Mouse (Mus musculus) A20 (cell line): ENCODE results near the gene Rngtt.
"Not testable (repeated sequence)": the region's sequence is repeated elsewhere in the genome, so short reads cannot be mapped to it uniquely, and the experiment has no call there.

Experiments used
- DNase-seq: peaks from one replicate; pipeline ENCODE4 v3.0.0-alpha.2; 2011; ENCODE audit warnings: low read depth, low spot score

Rngtt gene

DNA sequence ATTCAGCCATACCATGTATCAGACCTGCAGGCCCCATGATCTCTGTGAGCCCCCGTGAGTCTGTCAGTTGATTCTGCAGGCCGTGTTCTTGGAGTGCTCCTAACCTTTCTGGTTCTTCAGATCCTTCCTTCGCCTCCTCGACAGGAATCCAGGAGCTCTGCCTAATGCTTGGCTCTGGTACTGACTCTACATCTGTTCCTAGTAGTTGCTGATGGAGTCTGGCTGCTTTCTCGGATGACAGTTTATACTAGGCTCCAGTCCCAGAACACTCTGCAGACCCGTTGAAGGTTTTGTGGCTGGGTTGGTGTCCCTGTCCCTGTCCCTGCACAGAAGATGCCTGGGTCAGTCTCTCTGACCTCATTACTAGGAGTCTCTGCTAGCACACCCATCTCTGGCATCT is 131.8 kb downstream of the Rngtt start:
- no peak for DNase-seq

DNA sequence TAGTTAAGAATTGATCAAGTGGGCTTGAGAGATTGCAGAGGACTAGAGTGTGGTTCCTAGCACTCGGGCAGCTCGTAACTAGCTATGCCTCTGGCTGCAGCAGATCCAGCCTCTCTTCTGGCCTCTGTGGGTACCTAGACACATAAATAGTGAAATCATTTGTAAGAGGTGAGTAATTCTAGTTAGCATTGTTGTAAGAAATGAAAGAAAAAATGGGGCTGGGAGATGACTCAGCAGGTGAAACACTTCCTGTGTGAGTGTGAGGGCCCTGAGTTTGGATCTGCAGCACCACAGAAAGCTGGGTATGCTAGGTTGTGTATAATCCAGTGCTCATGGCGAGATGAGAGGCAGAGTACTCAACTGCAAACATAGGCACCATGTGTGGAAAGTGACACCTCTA is 136.2 kb downstream of the Rngtt start:
- peak; percentile 11 for DNase-seq

DNA sequence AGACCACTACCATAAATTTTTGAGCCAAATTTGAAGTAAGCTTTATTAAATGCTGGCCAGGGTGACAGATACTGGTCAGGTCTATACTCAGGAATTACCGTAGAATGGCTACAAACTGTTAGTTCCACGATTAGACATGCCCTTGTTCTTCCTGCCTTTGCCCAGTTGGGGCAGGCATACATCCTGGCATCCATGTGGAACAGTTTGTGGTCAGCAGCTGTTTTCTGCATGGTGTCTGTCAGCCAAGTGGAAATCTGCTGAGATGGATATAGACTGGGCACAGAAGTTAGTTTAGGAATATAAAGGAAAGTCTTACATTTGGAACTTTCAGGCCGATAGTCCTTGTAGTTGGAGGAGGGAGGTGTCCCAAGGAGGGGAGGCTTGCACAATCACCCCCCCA is 136.8 kb downstream of the Rngtt start:
- no peak for DNase-seq

DNA sequence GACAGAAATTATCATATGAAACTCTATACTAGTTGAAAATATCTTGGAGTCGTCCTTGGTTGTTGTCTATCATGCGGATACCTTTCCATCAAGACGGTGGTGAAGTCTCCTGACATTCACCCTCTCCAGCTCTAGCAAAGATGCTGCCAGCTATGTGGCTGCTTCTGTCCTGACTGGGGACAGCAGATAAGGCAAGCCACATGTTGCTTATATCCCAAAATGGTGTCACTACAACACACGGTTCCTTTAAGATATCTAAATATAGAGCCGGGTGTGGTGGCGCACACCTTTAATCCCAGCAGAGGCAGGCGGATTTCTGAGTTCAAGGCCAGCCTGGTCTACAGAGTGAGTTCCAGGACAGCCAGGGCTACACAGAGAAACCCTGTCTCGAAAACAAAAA is 140.2 kb downstream of the Rngtt start:
- DNase-seq: not testable (repeated sequence)

DNA sequence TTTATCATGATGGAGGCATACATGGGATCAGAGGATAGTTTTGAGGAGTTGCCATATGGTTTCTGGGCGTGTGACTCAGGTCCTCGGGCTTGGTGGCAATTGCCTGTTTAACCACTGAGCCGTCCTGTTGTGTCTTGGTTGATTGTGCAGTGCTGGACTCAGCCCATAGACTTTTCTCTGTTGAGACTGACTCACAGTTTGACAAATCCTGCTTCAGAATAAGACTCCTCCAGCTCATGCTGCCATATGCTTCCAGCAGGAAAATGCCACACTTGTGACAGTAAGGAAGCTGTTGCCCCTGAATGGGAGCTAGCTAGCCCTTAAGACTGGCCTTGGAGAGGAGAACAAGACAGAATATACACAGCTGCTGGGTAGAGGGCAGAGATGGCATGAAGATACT is 149.7 kb downstream of the Rngtt start:
- no peak for DNase-seq

DNA sequence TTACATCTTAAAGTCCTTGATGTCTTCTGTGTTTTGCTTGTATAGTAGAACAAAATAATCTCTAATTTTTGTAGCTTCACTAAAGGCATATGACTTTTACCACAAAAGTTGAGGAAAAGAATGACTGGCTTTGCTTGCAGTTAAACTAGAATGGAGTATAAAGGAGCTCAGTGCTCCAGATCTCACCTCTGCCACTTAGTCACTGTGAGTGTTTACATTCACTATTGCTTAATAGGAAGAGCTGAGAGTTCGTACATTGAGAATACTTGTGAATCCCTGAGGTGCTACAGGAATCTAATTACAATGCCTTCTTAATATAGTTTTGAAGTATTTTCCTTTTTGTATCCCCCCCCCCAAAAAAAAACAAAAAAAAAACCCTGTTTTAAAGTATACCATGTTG is 154.3 kb downstream of the Rngtt start:
- DNase-seq: no peak

DNA sequence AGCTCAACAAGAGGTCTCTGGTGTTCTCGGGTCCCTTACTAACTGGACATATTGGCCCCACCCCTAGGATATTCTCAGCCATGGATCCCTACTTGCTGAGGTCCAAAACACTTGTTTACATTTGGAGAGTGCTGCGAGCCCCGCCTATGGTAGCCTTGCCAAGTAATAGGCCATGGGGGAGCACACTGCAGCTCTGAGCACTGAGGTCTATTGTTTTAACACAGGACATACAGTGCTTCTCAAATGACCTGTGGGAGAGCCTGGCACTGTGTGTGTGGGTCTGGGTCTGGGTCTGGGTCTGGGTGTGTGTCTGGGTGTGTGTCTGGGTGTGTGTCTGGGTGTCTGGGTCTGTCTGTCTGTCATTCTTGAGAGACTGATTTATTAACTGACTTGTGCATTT is 155.8 kb downstream of the Rngtt start:
- no peak for DNase-seq

DNA sequence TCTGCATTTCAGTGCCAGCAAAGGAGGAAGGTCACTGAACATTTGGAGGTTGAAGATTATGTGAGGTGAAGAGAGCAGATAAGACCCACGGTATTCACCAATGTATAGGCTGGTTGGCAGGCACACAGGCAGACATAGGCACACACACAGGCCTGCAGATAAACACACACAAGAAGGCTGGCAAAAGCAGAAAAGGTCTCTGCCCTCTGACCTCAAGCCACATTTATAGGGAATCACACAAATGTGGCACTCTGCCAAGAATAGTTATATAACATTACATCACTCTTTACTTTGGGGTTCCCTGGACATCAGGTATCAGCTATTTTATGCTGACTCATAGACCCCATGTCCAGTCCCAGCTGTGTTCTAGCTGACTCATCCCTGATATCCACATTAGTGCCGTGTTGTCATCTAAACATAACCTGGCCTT is 156.9 kb downstream of the Rngtt start:
- DNase-seq: peak; percentile 16

DNA sequence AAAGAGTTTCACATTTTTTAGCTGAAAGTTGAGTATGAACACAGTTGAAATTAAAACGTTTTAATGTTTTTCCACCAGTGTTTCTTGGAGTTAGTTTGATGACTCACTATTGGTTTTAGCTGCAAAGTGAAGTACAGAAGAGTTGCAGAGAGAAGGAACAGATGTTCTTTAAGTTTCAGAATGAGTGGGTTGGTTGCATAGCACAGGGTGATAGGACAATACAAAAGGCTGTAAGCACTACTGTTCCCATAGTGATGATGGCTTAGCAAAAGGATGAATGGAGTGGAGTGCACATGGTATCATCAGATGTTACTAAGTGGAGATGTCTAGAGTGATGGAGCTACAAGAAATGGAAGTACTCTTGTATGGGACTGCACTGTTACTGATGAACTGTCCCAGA is 157.5 kb downstream of the Rngtt start:
- peak; percentile 49 for DNase-seq

DNA sequence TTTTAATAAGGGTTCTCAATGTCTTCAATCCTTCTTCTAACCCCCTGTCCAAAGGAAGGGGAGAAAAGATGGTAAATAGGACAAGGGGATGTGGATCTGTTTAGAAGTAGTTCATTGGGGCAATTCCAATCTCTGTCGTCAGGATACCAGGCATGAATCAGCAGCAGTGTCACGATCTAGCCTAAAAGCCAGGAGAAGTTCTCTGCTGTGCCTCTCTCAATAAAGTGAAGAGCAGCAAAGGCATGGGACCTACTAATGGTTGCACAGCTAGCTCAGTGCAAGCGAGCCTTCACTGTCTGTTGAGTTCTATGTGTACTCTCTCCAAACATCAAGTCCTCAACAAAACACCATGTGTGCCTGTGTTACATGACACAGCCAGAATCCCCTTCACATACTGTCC is 158.0 kb downstream of the Rngtt start:
- DNase-seq: no peak

DNA sequence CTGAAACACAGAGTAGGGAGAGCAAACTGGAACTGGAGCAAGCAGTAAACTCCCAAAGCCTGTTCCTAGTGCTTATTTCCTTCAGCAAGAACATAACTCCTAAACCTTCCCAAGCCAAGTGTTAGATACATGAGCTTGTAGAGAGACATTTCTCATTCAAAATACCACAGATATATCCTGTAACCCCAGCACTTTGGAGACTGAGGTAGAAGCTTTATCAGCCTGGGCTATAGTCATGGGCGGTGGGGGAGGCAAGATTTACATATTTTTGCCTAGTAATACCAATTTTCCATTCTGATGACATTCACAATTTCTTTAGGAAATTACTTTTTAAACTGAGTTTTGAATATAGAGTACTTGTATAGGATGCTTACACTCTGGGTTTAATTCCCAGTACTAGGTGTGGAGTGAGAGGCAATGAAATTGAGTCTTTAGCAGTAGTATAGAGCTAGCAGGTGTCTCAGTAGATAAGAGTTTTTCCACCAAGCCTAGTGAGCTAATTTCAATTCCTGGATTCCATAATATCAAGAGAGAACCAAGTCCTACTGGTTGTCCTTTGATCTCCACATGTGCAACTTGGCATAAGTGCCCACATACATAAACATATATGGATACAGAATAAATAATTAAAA is 160.7 kb downstream of the Rngtt start:
- no peak for DNase-seq

DNA sequence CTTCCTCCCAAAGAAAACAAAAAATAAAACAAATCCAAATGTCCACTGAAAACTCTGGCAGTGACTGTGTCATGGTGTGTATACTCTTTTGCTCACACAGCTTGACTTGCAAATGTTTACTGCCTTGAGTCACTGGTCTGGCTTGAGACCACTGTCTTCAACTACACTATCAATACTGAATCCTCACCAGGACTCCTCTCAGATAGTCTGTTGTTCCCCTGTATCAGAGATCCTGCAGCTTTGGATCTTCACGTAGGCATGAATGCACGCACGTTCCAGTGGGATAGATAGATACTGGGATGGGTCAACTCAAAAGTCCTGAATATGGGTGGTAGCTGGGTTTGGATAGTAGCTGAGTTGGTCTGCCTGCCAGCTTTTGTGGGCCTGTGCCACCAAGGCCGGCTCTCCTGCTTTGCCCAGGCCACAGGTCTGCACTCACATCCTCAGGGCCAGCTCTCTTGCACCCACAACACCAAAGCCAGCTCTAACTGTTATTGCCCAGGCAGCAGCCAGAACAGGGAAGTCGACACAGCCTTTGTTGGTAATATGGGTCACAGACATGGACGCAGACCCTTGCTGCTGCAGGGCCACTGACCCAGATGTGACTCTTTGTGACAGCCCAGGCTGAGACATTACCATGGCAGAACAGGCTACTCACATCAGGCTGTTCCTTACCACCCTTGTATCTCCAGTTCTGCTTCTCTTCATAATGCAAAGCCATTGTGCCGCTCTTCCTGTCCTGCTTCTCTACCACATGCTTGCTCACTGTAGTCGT is 168.1 kb downstream of the Rngtt start:
- no peak for DNase-seq

DNA sequence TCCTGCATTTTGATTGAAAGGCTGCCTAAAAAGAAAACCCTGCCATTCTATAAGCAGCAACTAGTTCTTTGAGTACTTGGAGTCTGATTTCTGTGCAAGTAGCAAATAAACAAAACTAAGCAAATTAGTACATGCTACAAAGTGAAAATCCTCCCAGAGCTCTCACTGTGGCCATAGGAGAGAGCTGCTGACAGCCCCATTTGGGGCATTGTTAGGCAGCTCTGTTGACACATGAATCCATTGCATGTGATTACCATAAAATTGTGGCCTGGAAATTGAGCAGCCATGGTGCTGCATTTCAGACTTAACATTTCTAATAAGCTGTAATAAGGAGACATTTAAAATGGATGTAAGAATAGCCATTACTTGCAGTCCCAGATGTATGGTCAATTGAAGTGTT is 171.6 kb downstream of the Rngtt start:
- no peak for DNase-seq

DNA sequence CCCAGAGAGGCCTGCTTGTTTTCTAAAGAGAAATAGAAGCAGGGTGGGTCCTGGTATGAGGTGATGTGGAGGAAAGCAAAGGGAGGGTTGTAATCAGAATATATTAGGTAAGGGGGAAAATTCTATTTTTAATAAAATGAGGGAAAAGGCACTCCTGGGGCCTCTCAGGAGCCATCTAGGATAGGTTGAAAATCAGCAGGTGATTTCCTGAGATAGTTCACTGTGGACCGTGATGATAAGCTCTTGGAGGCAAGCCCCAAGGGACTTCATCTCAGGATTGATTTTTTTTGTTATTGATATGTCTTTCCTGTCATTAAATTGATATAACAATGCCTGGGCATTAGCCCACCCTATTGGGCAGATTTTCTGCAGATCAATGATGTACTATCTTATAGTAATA is 175.9 kb downstream of the Rngtt start:
- no peak for DNase-seq

DNA sequence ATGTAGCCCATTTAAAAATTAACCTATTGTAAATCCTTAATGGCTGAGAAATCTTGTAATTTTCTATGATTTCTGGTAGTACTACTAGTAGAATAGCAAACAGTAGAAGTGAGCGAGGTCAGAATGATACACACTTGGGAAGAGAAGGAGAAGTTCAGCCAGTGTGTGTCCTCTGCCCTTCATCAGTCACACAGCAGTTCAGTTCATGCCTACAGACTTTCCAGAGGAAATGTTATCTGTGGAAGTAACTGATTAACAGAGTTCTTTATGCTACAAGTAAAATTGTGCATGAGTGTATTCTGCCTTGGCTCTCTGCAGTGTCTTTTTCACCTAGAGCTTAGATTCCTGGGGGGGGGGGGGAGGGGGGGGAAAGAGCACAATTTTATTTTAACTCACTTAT is 181.0 kb downstream of the Rngtt start:
- no peak for DNase-seq

DNA sequence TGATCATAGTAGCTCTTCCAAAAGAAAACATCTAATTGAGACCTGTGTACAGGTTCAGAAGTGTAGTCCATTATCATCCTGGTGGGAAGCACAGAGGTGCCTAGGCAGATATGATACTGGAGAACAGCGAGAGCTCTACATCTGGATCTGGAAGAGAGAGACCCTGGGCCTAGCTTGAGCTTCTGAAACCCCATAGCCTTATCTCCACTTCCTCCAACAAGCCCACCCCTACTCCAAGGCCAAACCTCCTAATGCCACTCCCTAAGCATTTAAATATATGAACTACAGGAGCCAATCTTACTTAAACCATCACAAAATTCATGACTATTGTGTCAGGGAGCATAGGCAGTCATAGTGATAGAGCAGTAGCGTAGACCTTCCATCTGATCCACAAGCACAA is 184.3 kb downstream of the Rngtt start:
- no peak for DNase-seq

DNA sequence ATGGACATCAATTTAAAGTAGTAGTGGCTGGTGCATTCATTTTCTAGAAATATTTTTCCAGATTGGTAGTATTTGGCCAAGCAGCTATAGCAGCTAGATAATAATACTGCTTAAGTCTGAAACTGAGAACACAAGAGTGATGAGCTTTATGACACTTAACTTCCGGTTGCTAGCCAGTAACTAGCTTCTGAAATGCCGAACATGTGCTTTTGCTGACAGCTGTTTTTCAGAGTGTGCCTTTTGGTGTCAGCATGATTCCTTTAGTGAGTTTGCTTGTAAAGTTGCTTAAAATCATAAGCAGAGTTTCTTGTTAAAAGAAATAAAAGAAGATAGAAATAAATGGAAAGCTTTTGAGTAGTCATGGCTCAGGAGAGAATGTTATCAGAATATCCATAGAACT is 186.9 kb downstream of the Rngtt start:
- DNase-seq: no peak

DNA sequence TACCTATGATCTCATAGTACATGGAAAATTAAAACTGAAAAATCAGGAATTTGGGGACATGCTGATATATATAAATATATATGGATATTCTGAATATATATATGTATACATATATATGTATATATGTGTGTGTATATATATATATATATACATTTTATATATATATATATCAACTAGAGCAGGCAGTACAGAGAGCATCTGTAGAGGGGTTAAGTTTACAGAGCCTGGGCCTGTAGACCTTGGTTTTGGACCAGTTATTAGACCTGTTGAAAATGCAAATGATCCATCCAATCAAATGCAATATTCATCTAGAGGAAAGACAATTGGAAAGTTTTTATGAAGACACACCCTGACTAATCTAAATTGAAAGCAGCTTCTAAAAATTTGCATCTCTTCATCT is 187.5 kb downstream of the Rngtt start:
- DNase-seq: no peak

DNA sequence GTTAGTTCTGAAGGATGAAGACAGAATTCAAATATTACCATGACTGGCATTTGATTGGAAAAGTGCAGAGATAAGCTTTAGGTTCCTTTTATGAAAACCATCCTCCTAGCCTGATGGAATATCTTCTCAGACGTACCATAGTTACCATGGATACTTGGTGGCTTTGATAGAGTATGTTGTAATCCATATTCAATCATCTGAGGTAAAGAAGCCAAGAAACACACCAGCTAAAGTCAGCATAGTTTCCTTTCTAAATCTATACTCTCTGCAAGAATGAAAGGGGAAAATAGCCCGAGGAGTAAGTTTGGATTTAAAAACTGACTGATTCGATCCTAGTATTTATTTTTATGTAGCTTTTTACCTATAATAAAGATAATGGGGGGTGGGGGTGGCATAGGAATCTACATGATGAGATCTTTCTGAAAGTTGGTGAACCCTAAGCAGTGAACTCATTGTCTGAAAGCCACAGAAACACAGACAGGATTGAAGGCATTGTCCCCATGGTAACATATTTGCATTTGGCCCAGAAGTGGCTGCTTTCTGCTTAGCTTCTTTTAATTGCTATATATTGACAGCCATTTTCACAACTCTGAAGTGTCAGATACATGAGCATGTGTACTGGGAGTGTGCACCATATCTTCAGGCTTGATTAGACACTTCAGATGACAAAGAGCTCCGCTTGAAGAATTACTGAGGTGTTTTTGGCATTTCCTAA is 188.2 kb downstream of the Rngtt start:
- no peak for DNase-seq

DNA sequence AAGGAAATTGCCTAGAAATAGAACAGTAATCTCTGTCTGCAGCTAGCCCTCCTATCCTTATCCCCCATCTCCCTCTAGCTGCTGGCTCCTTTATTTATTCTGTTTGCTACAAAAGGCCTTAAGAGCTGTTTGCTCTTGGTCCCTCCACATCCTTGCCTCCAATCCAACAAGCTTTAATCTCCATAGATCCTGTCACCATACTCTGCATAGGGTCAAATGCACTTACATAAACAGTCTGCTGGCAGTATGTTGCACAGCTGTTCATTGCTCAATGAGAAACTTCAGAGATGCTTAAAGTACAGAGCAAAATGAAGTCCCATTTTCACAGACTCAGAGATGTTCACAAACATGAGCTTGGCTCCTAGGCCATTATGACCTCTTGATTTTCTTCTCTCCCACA is 196.5 kb downstream of the Rngtt start:
- DNase-seq: no peak

DNA sequence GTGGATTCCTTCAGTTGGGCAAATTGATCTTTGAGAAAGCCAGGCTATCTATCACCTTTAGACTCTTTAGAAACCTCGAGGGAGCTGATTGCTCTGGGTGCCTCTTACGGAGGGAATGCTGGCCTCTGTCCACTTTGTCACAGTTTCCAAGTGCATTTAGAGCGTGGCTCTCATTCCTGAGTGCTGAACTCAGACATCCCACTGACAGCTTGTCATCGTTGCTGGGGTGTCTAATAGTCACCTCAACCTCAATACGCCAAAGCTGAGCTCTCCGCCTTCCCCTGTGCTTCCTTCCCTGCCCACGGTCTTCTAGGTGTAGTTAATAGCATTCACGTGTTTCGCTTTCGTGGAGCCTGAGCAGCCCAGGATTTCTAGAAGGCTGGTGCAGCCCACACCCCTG is 200.4 kb downstream of the Rngtt start:
- DNase-seq: no peak

DNA sequence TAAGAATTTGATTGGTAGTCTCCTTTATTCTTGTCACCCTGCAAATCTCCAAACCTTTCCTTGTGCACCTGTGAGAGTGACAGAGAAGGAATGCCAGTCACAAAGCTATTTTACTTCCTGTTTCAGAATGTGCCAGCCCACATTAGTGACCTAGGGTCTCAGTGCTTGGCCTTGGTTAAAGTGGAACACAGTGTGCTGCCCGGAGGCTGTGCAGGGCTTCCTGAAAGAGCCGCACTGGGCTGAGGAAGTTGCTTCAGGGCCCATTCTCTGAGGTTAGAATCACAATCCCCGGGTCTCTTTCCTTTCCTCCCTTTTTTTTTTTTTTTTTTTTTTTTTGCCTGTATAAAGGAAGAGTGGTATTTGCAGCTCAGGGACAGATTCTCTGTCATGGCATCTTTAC is 203.3 kb downstream of the Rngtt start:
- peak; percentile 7 for DNase-seq
